Mouse (Mus musculus): ENCODE measurements around the gene Rtp1. TPM values are rescaled to one million over a fixed set of nuclear protein-coding genes. Genes with fewer than 3 reads are reported as not detected.

Gene Rtp1
- total RNA-seq, 2 experiments from 2014 or later = 0.14 to 0.70 TPM

- no peak for DNase-seq (ENCODE audit: extremely low spot score in 1 of 2, low spot score in 2 of 2)
- Histone ChIP-seq H3K4me3 (no peak overlapping the region), H3K27ac (no peak overlapping the region)
- no peak for TF ChIP-seq CTCF (IDR thresholded peaks at IDR 0.05)
- intact Hi-C loops (cut with DNase I) = no loop called here
Measured at GRCm38 (mm10) chr16:23419565-23420085, 9.3 kb upstream of the Rtp1 start.

- TF ChIP-seq CTCF (IDR thresholded peaks at IDR 0.05) = no peak
- no peak overlapping the region for H3K27ac ChIP-seq
Measured at GRCm38 (mm10) chr16:23423825-23424224, 5.1 kb upstream of the Rtp1 start.

GRCm38 (mm10) chr16:23427701-23428100, 1.2 kb upstream of the Rtp1 start:
- TF ChIP-seq CTCF (IDR thresholded peaks at IDR 0.05) = no peak
- H3K27ac ChIP-seq = no peak overlapping the region
- DNase-seq (ENCODE audit: extremely low spot score in 1 of 2, low spot score in 2 of 2) = no peak
- intact Hi-C loops (cut with DNase I) = no loop called here
- H3K4me3 ChIP-seq = no peak overlapping the region

More at GRCm38 (mm10) chr16:23423825-23424224, 5.1 kb upstream of the Rtp1 start:
- DNase-seq (ENCODE audit: extremely low spot score in 1 of 2, low spot score in 2 of 2) = no peak
- no peak overlapping the region for H3K4me3 ChIP-seq
- intact Hi-C loops (cut with DNase I) = no loop called here

- no peak overlapping the region for H3K4me3 ChIP-seq
- H3K27ac ChIP-seq = no peak overlapping the region
- DNase-seq (ENCODE audit: extremely low spot score in 1 of 2, low spot score in 2 of 2) = no peak
- TF ChIP-seq CTCF (IDR thresholded peaks at IDR 0.05) = no peak
- intact Hi-C loops (cut with DNase I) = no loop called here
Measured at GRCm38 (mm10) chr16:23429991-23430390, 1.1 kb downstream of the Rtp1 start.

- TF ChIP-seq CTCF (IDR thresholded peaks at IDR 0.05) = peak; percentile 5
Measured at GRCm38 (mm10) chr16:23437404-23438166, 8.7 kb downstream of the Rtp1 start.

GRCm38 (mm10) chr16:23444231-23444630, 15.3 kb downstream of the Rtp1 start:
- H3K4me3 ChIP-seq = no peak overlapping the region
- no peak overlapping the region for H3K27ac ChIP-seq
- intact Hi-C loops (cut with DNase I) = no loop called here
- no peak for TF ChIP-seq CTCF (IDR thresholded peaks at IDR 0.05)
- no peak for DNase-seq (ENCODE audit: extremely low spot score in 1 of 2, low spot score in 2 of 2)

More at GRCm38 (mm10) chr16:23437404-23438166, 8.7 kb downstream of the Rtp1 start:
- intact Hi-C loops (cut with DNase I) = no loop called here
- Histone ChIP-seq H3K4me3 (no peak overlapping the region), H3K27ac (no peak overlapping the region)
- no peak for DNase-seq (ENCODE audit: extremely low spot score in 1 of 2, low spot score in 2 of 2)

- intact Hi-C loops (cut with DNase I) = no loop called here
- H3K27ac ChIP-seq = no peak overlapping the region
- H3K4me3 ChIP-seq = no peak overlapping the region
- no peak for TF ChIP-seq CTCF (IDR thresholded peaks at IDR 0.05)
- no peak for DNase-seq (ENCODE audit: extremely low spot score in 1 of 2, low spot score in 2 of 2)
Measured at GRCm38 (mm10) chr16:23449946-23450345, 21.0 kb downstream of the Rtp1 start.

GRCm38 (mm10) chr16:23450816-23451215, 21.9 kb downstream of the Rtp1 start:
- intact Hi-C loops (cut with DNase I) = no loop called here
- no peak for TF ChIP-seq CTCF (IDR thresholded peaks at IDR 0.05)
- Histone ChIP-seq H3K27ac (no peak overlapping the region), H3K4me3 (no peak overlapping the region)
- DNase-seq (ENCODE audit: extremely low spot score in 1 of 2, low spot score in 2 of 2) = no peak

GRCm38 (mm10) chr16:23452476-23452875, 23.5 kb downstream of the Rtp1 start:
- peak; percentile 88 for TF ChIP-seq CTCF (IDR thresholded peaks at IDR 0.05)
- DNase-seq (ENCODE audit: extremely low spot score in 1 of 2, low spot score in 2 of 2) = peak; percentile 42 to 63
- Histone ChIP-seq H3K4me3 (no peak overlapping the region), H3K27ac (no peak overlapping the region)
- intact Hi-C loops (cut with DNase I) = loop anchor here (1.0 kb wide), 3 partner anchors 98 to 501 kb away; no protein-coding TSS in a partner anchor

GRCm38 (mm10) chr16:23454376-23454775, 25.4 kb downstream of the Rtp1 start:
- Histone ChIP-seq H3K4me3 (no peak overlapping the region), H3K27ac (no peak overlapping the region)
- no peak for TF ChIP-seq CTCF (IDR thresholded peaks at IDR 0.05)
- intact Hi-C loops (cut with DNase I) = no loop called here
- DNase-seq (ENCODE audit: extremely low spot score in 1 of 2, low spot score in 2 of 2) = no peak

- no peak for DNase-seq (ENCODE audit: extremely low spot score in 1 of 2, low spot score in 2 of 2)
- no peak overlapping the region for H3K27ac ChIP-seq
- intact Hi-C loops (cut with DNase I) = no loop called here
- H3K4me3 ChIP-seq = no peak overlapping the region
- no peak for TF ChIP-seq CTCF (IDR thresholded peaks at IDR 0.05)
Measured at GRCm38 (mm10) chr16:23456534-23456933, 27.6 kb downstream of the Rtp1 start.

GRCm38 (mm10) chr16:23457338-23457737, 28.4 kb downstream of the Rtp1 start:
- no peak for DNase-seq (ENCODE audit: extremely low spot score in 1 of 2, low spot score in 2 of 2)
- no peak for TF ChIP-seq CTCF (IDR thresholded peaks at IDR 0.05)
- intact Hi-C loops (cut with DNase I) = no loop called here
- no peak overlapping the region for H3K27ac ChIP-seq
- H3K4me3 ChIP-seq = no peak overlapping the region

Data from left cerebral cortex, adult 2 months (tissue).